Mouse (Mus musculus) heart, embryonic 16.5 days (tissue): ENCODE data around the gene Olfr251. TPM values are rescaled to one million over a fixed set of nuclear protein-coding genes. Genes with fewer than 3 reads are reported as not detected.

Source experiments
- ATAC-seq: fragments of 200-750 bp; cut with Nextera tagmentation; replicated peaks from 2 replicates; pipeline ENCODE4 v1.8.0; 2017; ENCODE audit warnings: moderate number of reproducible peaks; ENCODE audit not compliant: insufficient read depth, low FRiP score; ENCODE audit errors: extremely low read depth
- H3K27ac ChIP-seq: fragments of 300-500 bp; sonication (generic); 2 replicates; pipeline ENCODE4 v1.5.1; 2014; ENCODE audit warnings: mild to moderate bottlenecking, low read length, control low read depth, moderate library complexity
- H3K27me3 ChIP-seq: fragments of 300-500 bp; sonication (generic); 2 replicates; pipeline ENCODE4 v1.6.1; 2014; ENCODE audit warnings: low read length, mixed read lengths; ENCODE audit not compliant: control insufficient read depth, insufficient read depth
- H3K36me3 ChIP-seq: fragments of 300-500 bp; sonication (generic); 2 replicates; pipeline ENCODE4 v1.6.1; 2014; ENCODE audit not compliant: control insufficient read depth, insufficient read depth
- H3K4me1 ChIP-seq: fragments of 300-500 bp; sonication (generic); 2 replicates; pipeline ENCODE4 v1.6.1; 2014; ENCODE audit warnings: low read length, mixed read lengths; ENCODE audit not compliant: control insufficient read depth, insufficient read depth
- H3K4me2 ChIP-seq: fragments of 300-500 bp; sonication (generic); 2 replicates; pipeline ENCODE4 v1.6.1; 2014; ENCODE audit warnings: low read depth, mild to moderate bottlenecking, control low read depth, low read length
- H3K4me3 ChIP-seq: fragments of 300-500 bp; sonication (generic); 2 replicates; pipeline ENCODE4 v1.5.1; 2014; ENCODE audit warnings: mild to moderate bottlenecking, control low read depth, low read length
- H3K9ac ChIP-seq: fragments of 300-500 bp; sonication (generic); 2 replicates; pipeline ENCODE4 v1.6.1; 2014; ENCODE audit warnings: low read length, control low read depth
- H3K9me3 ChIP-seq: fragments of 300-500 bp; sonication (generic); replicated peaks from 2 replicates; pipeline ENCODE4 v1.6.1; 2016; ENCODE audit warnings: low read length; ENCODE audit not compliant: control insufficient read depth
- WGBS: fragments of 180-500 bp; shearing (Covaris S2); extraction: QIAGEN DNeasy Blood & Tissue Kit; methylation state at CpG from one replicate; pipeline ENCODE4 v1.1.7; 2014; 5-methylcytosine and 5-hydroxymethylcytosine counted together
- polyA plus RNA-seq: library from polyadenylated mRNA; unstranded; fragments of >200 nt; fragmentation: Nextera tagmentation; extraction: Ambion mirVana; gene quantifications from 2 replicates; pipeline ENCODE4 v1.2.1, GENCODE M21; 2015

The Olfr251 gene
- polyA plus RNA-seq, 1 experiment from 2014 or later: not detected

DNA sequence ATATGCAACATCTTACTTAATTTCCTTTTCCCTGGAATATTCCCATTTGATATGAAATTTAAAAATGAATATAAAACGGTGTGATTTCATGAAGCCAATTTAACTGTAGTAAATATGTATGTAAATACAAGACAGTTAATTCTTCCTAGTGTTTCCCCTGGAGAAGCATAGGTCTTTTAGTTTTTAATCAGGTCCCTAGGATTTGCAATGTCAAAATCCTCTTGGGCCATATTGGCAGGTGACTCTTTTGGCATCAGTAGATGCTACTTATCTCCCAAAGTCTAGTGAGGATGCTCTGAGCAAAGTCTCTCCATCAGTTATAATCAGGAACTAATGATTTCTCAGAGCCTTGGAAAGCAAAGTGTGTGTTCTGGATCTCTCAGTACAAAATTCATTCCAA lies 52.3 kb downstream of the Olfr251 start, which contains the start of gene Olfr901:
Olfr901 (plus strand) TSS at position 301 of the 400 bp plus-strand sequence.
- H3K4me3 ChIP-seq: no peak within 1 kb of the TSS
- no peak for ATAC-seq
- no peak within 1 kb of the TSS for H3K27ac ChIP-seq
- no peaks in the 10 kb centered on the region for H3K4me1 ChIP-seq
- no peak within 1 kb of the TSS for H3K9ac ChIP-seq
- no peaks in the 10 kb centered on the region for H3K36me3 ChIP-seq
- 76% methylated on average over 1 of the region's 1 CpGs for WGBS
- H3K27me3 ChIP-seq: no peaks in the 10 kb centered on the region
- no peak within 1 kb of the TSS for H3K4me2 ChIP-seq
- H3K9me3 ChIP-seq: peaks cover 3% of the 10 kb centered on the region; the same call in 1 of the 2 replicates

Other genes starting within 250 kb of the Olfr251 start
- gene Olfr890, start 234.6 kb upstream of the Olfr251 start, polyA plus RNA-seq: not detected in 2 replicates
- gene Olfr891, start 196.3 kb upstream of the Olfr251 start, polyA plus RNA-seq: not detected in 2 replicates
- gene Olfr893, start 168.7 kb upstream of the Olfr251 start, polyA plus RNA-seq: not detected in 2 replicates
- gene Olfr894, start 159.0 kb upstream of the Olfr251 start, polyA plus RNA-seq: not detected in 2 replicates
- not detected in 2 replicates for gene Olfr143, start 124.3 kb upstream of the Olfr251 start, polyA plus RNA-seq
- not detected in 2 replicates for gene Olfr895, start 109.2 kb upstream of the Olfr251 start, polyA plus RNA-seq
- not detected in 2 replicates for gene Olfr896-ps1, start 86.0 kb upstream of the Olfr251 start, polyA plus RNA-seq
- not detected in 2 replicates for gene Olfr25, start 48.0 kb upstream of the Olfr251 start, polyA plus RNA-seq
- not detected in 2 replicates for gene Olfr898, start 28.7 kb upstream of the Olfr251 start, polyA plus RNA-seq
- not detected in 2 replicates for gene Olfr250, start 10.2 kb upstream of the Olfr251 start, polyA plus RNA-seq
- not detected in 2 replicates for gene Olfr147, start 24.6 kb downstream of the Olfr251 start, polyA plus RNA-seq
- not detected in 2 replicates for gene Olfr901, start 52.4 kb downstream of the Olfr251 start, polyA plus RNA-seq
- not detected in 2 replicates for gene Olfr902, start 70.6 kb downstream of the Olfr251 start, polyA plus RNA-seq
- gene Olfr904, start 86.1 kb downstream of the Olfr251 start, polyA plus RNA-seq: not detected in 2 replicates
- not detected in 2 replicates for gene Olfr905, start 94.0 kb downstream of the Olfr251 start, polyA plus RNA-seq
- not detected in 2 replicates for gene Olfr906, start 110.0 kb downstream of the Olfr251 start, polyA plus RNA-seq
- gene Olfr907, start 118.7 kb downstream of the Olfr251 start, polyA plus RNA-seq: not detected in 2 replicates
- not detected in 2 replicates for gene Olfr911-ps1, start 144.5 kb downstream of the Olfr251 start, polyA plus RNA-seq
- not detected in 2 replicates for gene Olfr910, start 160.8 kb downstream of the Olfr251 start, polyA plus RNA-seq
- not detected in 2 replicates for gene Olfr912, start 203.1 kb downstream of the Olfr251 start, polyA plus RNA-seq
- not detected in 2 replicates for gene Olfr913, start 215.7 kb downstream of the Olfr251 start, polyA plus RNA-seq
- not detected in 2 replicates for gene Olfr914, start 228.0 kb downstream of the Olfr251 start, polyA plus RNA-seq